ENCODE assay signal across 10 mouse cellular contexts in genomic region chr1:162529651-162530050, GRCm38 (mm10). TPM values are rescaled to one million over a fixed set of nuclear protein-coding genes. Genes with fewer than 3 reads are reported as not detected.
DNase-seq lines count a peak whose midpoint lies in the region.
"Had no signal": no experiment of that assay in that cellular context is flagged by ENCODE, and none has a peak within 500 bp of the region (broad histone marks: within the 10 kb centered on the region; RNA-seq: fewer than 3 reads in every experiment).

No protein-coding gene starts in this region.

- peak; percentile 27 for DNase-seq in adrenal gland, postnatal 14 days
- no peak for DNase-seq in adrenal gland, adult 8-10 months
- peak; percentile 17 for DNase-seq in heart, postnatal 4 days
- no peak for DNase-seq in heart, postnatal 36 days
- DNase-seq in left cerebral cortex, postnatal 25 days (ENCODE audit: low spot score in 2 of 2), result peak; percentile 21 to 44
- no peak for DNase-seq in left cerebral cortex, adult 11 months (ENCODE audit: low spot score)
- peak; percentile 9 for DNase-seq in Muller cell, postnatal 12 days (ENCODE audit: inconsistent ontology term)
- DNase-seq in testis, postnatal 10 days (ENCODE audit: low spot score), result no peak
- DNase-seq: B cell, adult 2 months; thymus, postnatal 36 days had no signal

- intact Hi-C loops in heart, postnatal 36 days (cut with DNase I), result loop anchor here (10.0 kb wide), 1 partner anchor 175 kb away; no protein-coding TSS in a partner anchor
- intact Hi-C loops in left cerebral cortex, postnatal 25 days (cut with DNase I), result loop anchor here (1.0 to 10.0 kb wide), 2 partner anchors 171 to 555 kb away; partner anchors contain the start of gene 4930558K02Rik

RNA-seq across cellular contexts. Expression of gene Mettl13, which starts 18.7 kb away (rescaled TPM):
- total RNA-seq in adrenal gland, postnatal 14 days (2021), result 16.8 and 17.3 TPM in 2 replicates
- total RNA-seq in adrenal gland, adult 8-10 months (2022), result 10 to 100 TPM; 16.3 to 34.5 (median 22.1) TPM
- 1 to 10 TPM; 6.6 to 8.1 TPM for total RNA-seq in heart, postnatal 4 days (2021)
- total RNA-seq in heart, postnatal 36 days (2021), result 1 to 10 TPM; 5.1 to 7.5 TPM
- total RNA-seq in left cerebral cortex, postnatal 25 days (2021), result 10 to 100 TPM; 10.5 to 10.7 TPM

RNA-seq across cellular contexts. Expression of gene Vamp4, which starts 40.7 kb away (rescaled TPM):
- total RNA-seq in adrenal gland, postnatal 14 days (2021), result 30.9 and 36.7 TPM in 2 replicates
- 10 to 100 TPM; 43.3 to 63.0 (median 53.2) TPM for total RNA-seq in adrenal gland, adult 8-10 months (2022)
- total RNA-seq in heart, postnatal 4 days (2021), result 10 to 100 TPM; 18.2 to 18.8 TPM
- 10 to 100 TPM; 22.8 to 23.7 TPM for total RNA-seq in heart, postnatal 36 days (2021)
- 100 to 1,000 TPM; 111 TPM for total RNA-seq in left cerebral cortex, postnatal 25 days (2021)

RNA-seq across cellular contexts. Expression of gene Dnm3, which starts 51.8 kb away (rescaled TPM):
- 10.4 and 17.0 TPM in 2 replicates for total RNA-seq in adrenal gland, postnatal 14 days (2021)
- total RNA-seq in adrenal gland, adult 8-10 months (2022), result 10 to 100 TPM; 13.8 to 48.5 (median 27.9) TPM
- total RNA-seq in heart, postnatal 4 days (2021), result 1 to 10 TPM; 4.5 to 5.5 TPM
- total RNA-seq in heart, postnatal 36 days (2021), result 1 to 10 TPM; 5.2 to 10.0 TPM
- total RNA-seq in left cerebral cortex, postnatal 25 days (2021), result 10 to 100 TPM; 87.6 to 94.1 TPM

Comparison
In these comparisons a context has a peak if more than half of its experiments do, and no peak if none do; other contexts are left out.
1. DNase-seq: peak in adrenal gland, postnatal 14 days (single experiment), heart, postnatal 4 days (single experiment), left cerebral cortex, postnatal 25 days (2 of 2) and Muller cell, postnatal 12 days (single experiment); none in adrenal gland, adult 8-10 months (single experiment), heart, postnatal 36 days (0 of 2), left cerebral cortex, adult 11 months (single experiment) and testis, postnatal 10 days (single experiment).